Mouse (Mus musculus) R1 (cell line): Measurements from ENCODE around the gene Casp1.

Experiments
- DNase-seq: peaks from one replicate; pipeline ENCODE4 v3.0.0-alpha.2; 2018; ENCODE audit warnings: low read depth, low spot score

Gene Casp1

GRCm38 (mm10) chr9:5298329-5299131 is at the start of gene Casp1:
TSS of gene Casp1 (plus strand) at chr9:5298517.
- no peak for DNase-seq

GRCm38 (mm10) chr9:5263951-5264475 is 34.3 kb upstream of the Casp1 start:
- no peak for DNase-seq

GRCm38 (mm10) chr9:5270274-5270673 is 28.0 kb upstream of the Casp1 start:
- no peak for DNase-seq

GRCm38 (mm10) chr9:5270884-5271283 is 27.4 kb upstream of the Casp1 start:
- no peak for DNase-seq

GRCm38 (mm10) chr9:5271334-5271845 is 26.9 kb upstream of the Casp1 start:
- DNase-seq = no peak

- DNase-seq = no peak
These were observed 12.2 kb upstream of the Casp1 start for GRCm38 (mm10) chr9:5286071-5286470.

DNA sequence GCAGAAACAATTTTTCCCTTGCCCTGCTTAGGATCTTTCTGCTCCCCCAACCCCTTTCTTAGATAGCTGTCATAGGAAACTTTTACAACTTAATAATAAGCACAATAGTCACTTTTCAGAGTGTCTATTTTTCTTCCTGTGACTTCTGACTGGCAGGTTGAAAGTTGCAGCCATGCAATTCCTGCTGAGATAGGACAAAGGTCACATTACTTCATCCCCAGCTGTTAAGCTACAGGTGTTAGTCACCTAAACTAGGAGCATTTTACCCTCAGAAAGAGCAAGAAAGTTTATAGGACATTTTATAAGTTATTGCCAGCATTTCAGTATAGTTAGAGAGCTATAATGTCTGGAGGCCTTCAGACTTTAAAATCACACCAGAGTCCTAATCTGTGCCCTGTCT is 11.7 kb upstream of the Casp1 start:
- no peak for DNase-seq

DNA sequence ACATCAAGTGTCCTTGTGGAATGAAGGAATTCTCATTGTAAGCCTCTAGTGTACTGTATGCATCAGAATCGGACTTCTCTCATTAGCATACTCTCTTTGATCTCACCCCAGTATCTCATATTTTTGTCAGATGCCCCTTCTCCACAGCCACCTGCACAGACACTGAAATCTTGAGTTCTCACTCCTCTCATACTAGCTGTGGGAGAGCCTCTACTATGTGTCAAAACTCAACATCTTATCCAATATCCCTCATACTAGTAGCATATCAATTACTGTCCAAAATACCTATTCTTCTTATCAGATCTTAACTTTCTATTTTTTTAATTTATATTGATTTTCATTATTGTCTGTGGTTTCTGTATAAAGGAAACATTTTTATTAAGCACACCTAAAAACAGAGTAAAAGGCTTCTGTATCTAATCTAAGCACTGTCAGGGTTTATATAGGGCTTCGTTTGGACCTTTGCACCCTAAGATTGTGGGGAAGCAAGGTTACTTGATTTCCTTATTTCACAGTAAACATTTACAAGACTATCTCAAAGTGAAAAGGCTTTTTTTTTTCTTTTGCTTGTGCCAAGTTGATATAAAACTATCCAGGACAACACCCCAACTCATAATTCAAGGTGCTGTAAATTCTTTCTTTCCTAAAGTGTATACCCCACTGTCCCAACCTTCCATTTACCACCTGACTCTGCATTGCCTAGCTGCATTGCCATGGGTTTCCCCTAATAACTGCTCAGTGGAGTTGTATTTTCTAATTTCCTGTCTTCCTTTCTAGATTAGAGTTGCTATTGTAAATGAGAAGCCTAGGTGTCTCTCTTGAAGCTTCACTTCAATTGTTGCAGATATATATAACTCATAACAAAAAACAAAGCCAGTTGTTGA is 1.7 kb upstream of the Casp1 start:
- DNase-seq = no peak

- no peak for DNase-seq
These were observed 740 bp downstream of the Casp1 start for GRCm38 (mm10) chr9:5299132-5299381.

- DNase-seq = no peak
These were observed 10.2 kb downstream of the Casp1 start, which contains the start of gene Casp4 for GRCm38 (mm10) chr9:5308561-5308960. TSS of gene Casp4 (plus strand) at chr9:5308828.

- DNase-seq = no peak
These were observed 11.8 kb downstream of the Casp1 start for GRCm38 (mm10) chr9:5310112-5310511.

- DNase-seq = no peak
These were observed 13.1 kb downstream of the Casp1 start for GRCm38 (mm10) chr9:5311435-5311834.

- DNase-seq = no peak
These were observed 29.9 kb downstream of the Casp1 start for GRCm38 (mm10) chr9:5328204-5328603.

DNA sequence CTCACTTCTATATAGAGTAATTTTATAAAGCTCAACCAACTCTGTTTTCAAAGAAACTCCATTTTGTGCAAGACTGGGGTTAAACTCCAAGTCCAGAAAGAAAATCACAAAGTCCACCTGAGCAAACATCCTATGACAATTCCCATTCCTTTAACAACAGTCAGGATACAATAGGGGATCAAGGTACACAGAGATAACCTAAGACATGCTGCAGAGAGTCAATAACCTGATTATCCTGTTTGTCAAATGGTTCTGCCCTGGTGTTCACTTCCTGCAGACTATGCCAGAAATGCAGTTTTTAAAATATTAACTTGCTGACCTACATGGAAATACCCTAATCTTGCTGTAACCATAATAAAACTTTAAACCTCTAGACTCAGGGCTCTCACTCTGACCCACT is 34.1 kb downstream of the Casp1 start:
- no peak for DNase-seq

DNA sequence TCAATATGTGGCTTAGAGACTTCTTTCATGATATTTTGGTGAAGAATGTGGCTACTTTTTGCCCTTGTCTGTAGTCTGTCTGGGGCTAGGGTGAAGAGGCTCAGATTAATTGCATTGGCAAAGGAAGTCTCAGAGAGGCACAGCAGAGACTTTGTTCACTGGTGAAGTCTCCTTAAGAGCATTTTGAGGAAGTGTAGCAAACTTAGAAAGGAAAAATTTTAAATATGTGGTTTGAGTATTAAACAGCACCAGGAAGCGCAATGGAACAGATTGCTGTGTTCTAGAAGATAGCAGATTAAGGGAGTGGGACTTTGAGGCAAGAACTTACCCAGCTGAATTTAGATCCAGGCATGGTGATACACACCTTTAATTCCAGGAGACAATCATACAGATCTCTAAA is 35.1 kb downstream of the Casp1 start:
- no peak for DNase-seq

GRCm38 (mm10) chr9:5343092-5343491 is 44.8 kb downstream of the Casp1 start:
- DNase-seq = no peak

DNA sequence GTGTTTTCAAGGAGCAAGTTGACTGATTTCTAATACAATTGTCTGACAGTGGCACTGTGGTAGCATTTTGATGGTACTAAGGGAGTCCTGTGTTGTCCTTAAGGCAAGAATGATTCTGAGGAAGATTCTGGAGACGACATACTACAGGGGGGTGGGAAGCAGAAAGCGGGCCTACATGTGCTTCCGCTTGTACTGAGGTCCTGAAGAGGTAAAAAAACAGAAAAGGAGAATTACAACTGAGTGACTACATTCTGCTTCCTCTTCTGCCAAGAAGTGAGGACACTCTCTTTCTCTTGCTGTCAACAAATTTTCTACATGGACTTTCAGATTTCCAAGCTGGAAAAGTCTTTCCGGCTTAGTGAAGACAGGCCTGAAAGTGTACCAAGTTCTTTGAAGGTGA is 45.8 kb downstream of the Casp1 start:
- no peak for DNase-seq

DNA sequence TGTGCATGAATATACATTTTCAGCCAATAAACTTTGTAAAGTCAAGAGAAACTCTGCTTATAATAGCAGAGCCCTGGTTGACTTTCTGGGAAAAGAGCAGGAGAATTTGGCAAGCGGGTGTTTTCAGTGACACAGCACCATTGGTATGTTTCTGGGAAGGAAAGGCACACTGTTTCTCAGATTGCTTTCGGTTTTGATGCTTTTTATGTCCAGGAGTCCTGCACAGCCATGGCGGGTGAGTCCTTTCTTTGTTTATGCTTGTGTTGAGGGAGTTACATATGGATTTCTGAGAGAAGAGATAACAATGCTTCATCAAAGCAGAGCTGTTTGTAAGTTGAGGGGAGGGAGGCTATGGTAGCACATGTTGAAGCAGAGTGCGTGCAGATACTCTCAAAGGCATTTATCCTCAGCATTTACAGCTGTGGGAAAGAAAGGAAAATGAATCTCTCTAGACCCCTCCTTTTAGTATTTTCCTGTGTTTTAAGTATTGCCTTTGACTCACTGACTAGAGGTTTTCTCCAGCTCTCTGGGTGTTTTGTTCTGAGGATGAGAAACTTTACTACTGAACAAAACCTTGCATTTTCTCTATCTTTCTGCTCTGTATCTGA is 47.1 kb downstream of the Casp1 start, which contains the start of gene Casp12:
Casp12 (plus strand) TSS at position 140 of the 608 bp plus-strand sequence.
- no peak for DNase-seq

DNA sequence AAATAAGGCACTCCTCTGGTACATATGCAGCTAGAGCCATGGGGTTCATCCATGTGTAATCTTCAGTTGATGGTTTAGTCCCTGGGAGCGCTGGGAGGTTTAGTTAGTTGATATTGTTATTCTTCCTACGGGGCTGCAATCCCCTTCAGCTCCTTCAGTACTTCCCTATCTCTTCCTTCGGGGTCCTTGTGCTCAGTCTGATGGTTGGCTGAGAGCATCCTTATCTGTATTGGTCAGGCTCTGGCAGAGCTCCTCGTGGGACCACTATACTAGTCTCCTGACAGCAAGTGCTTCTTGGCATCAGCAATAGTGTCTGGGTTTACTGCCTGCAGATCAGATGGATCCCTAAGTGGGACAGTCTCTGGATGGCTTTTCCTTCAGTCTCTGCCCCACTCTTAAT is 49.1 kb downstream of the Casp1 start:
- DNase-seq = no peak

DNA sequence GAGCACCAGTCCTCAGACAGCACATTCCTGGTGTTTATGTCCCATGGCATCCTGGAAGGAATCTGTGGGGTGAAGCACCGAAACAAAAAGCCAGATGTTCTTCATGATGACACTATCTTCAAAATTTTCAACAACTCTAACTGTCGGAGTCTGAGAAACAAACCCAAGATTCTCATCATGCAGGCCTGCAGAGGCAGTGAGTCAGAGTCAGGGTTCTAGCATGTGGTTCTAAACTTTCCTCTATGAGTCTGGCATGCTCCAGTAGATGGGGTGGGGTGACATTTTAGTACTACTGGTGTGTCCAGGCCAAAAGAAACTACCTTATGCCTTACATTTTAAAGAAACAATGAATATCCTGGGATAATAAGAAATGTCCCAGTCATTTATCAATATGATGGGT is 55.4 kb downstream of the Casp1 start:
- no peak for DNase-seq

DNA sequence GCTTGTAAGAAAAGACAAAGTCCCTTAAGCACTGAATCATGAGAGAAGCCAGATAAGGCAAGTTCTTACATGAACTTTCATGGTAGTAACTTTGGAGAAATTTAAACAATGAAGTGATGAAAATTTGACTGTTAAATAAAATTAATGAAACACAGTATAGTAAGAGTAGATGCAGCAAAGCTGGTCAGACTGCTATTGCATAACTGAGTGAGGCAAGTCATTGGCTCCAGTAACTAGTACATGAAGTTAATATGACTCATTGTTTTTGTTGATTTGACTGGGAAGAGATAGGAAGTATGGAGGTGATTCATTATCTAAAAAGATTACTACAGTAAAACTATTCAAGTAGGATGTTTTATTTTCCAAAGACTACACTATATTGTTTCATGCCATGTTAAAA is 58.5 kb downstream of the Casp1 start:
- no peak for DNase-seq
